Mouse (Mus musculus): ENCODE results near the gene Bag6.

Bag6 gene

DNA sequence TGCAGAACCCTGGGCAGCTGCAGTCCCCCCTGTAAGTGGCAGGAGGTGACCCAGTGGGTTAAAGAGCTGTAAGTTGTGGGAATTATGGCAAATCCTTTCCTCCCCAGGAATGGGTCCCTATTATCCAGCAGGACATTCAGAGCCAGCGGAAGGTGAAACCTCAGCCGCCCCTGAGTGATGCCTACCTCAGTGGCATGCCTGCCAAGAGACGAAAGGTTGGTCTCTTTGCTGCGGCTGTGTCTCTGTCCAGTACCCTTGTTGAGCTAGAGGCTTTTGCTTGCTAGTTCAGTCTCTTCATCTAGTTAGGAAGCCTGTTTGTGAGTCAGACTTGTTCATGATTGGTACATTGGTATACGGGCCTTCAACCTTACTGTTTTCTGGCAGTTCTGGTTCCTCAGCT, 11.2 kb downstream of the Bag6 start:
- DNase-seq (ENCODE audit: low spot score in 2 of 2), result no peak

GRCm38 (mm10) chr17:35147348-35147747, 12.4 kb downstream of the Bag6 start:
- no peak for DNase-seq (ENCODE audit: low spot score in 2 of 2)

GRCm38 (mm10) chr17:35147922-35148639, 13.1 kb downstream of the Bag6 start:
- no peak for DNase-seq (ENCODE audit: low spot score in 2 of 2)

DNA sequence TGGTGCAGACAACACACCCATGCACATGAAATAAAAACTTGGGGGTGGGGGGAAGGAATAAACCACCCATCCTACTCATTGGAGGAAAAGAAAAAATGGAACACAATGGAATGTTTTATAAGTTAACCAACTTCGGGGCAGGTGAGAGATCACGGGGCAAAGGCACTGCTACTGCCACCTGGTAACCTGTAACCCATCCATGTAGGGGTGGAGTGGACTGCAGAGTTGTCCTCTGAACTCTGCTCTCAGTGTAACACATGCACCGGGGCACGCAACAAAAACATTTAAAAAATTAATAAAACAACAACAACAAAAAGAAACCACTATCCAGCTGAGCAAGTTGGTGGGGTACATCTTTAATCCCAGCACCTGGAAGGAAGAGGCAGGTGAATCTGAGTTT, 17.1 kb downstream of the Bag6 start:
- DNase-seq (ENCODE audit: low spot score in 2 of 2), result no peak

- DNase-seq (ENCODE audit: low spot score in 2 of 2), result no peak
Observed at GRCm38 (mm10) chr17:35153077-35153476, 18.1 kb downstream of the Bag6 start.

DNA sequence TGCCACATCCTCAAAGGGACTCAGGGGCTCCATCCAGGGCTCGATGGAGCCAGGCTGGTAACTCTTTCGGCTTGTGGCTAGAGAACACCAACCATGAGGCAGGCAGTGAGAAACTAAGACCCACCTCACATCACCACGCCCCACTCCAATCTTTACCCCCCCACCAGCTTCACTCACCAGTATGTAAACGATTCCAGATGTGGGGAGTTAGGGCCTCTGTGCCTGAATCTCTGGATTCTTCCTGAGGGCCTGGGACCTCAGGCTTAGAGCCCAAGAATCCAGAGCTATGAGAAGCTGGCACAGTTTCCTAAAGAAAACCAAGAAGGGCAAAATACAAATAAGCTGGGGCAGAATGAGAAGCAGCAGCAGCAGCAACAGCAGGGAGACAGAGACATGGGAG, 19.0 kb downstream of the Bag6 start:
- DNase-seq (ENCODE audit: low spot score in 2 of 2), result no peak

DNA sequence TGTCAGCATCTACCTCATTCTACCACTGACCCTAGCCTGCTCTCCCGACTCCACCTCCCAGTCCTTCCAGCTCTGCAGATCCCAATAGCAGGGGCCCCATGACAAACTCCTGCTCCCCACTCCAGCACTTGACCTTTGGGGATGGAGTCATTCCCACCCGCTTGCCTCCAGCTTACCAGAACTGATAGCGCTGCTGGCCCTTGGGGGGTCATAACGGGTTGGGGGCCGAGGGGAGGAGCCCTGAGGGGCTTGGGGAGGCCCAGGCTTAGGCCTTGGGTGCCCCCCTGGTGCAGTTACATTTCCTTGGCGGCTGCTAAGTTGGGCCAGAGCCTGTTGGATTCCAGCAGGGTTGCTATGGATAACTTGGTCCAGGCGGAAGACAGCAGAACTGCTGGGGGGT, 19.6 kb downstream of the Bag6 start:
- no peak for DNase-seq (ENCODE audit: low spot score in 2 of 2)

DNA sequence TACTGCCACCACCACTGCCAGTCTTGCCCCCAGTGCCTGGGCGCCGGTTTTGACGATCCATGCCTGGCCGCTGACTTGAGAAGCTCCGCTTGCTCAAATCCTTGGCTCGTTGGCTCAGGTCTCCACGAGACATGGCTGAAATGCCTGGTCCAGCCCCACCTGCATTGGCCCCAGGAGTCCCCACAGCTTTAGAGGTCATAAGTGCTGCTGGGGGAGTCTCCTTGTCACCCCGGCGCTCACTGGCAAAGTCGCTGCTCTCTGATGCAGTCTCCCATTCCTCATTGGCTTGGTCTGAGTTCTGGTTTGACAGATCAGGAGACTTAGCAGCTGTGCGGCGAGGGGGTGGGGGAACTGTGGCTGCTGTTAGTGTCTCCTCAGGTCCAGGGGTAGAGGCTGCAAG, 20.5 kb downstream of the Bag6 start:
- DNase-seq (ENCODE audit: low spot score in 2 of 2), result no peak

- DNase-seq (ENCODE audit: low spot score in 2 of 2), result no peak
Observed at GRCm38 (mm10) chr17:35156461-35157200, 21.7 kb downstream of the Bag6 start.

GRCm38 (mm10) chr17:35157254-35157653, 22.3 kb downstream of the Bag6 start:
- DNase-seq (ENCODE audit: low spot score in 2 of 2), result no peak

DNA sequence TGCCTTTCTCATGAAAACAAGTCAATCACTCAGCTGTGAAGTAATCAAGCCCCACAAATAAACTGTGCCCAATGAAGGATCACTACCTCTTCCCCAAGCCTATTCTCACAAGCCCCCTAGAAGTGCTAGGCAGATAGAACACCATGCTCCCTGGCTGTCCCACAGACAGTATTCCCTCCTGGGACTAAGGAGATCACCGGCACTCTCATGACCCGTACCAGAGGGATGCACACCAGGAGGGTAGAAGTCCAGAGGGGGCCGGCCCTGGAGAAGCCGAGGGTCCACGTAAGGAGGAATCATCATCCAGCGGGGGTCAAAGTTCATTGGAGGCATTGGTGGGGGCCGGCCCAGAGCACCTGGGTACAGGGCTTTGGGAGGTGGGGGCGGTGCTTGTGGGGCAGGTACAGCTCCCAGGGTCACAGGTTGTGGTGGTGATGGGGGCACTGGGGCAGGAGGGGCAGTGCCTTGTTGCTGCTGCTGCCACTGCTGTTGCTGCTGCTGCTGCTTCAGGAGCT, 22.7 kb downstream of the Bag6 start:
- DNase-seq (ENCODE audit: low spot score in 2 of 2), result no peak

DNA sequence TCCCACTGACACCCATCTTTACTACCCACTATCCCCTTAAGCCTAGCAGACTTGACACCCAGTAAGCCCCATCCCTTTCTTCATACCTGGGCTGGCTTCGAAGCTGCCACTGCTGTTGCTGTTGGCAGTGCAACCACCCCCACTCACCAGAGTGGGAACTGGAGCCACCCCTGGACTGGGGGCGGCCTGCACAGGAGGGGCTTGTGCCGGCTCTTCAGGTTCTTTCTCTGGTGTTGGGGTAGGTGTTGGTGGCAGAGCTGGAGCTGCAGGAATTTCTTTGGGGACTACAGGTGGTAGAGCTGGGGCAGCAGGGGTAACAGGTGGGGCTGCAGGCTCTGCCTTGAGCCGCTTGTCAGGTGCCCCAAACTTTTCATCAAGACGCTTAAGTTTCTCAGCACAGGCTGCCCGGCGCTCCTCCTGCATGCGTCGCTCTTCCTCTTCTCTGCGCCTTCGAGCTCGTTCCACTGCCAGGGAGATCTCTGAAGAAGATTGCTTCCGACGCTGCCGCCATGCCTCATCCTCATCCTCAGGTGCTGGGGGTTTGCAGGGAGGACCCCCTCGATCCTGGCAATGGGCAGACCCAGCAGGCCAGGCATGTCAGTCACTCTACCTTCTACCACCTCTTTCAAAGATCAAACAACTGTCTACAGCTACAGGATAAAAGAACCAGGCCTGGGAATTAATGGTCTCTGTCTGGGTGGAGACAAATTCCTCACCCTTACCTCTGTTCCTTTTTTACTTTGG, 24.0 kb downstream of the Bag6 start:
- DNase-seq (ENCODE audit: low spot score in 2 of 2), result no peak

DNA sequence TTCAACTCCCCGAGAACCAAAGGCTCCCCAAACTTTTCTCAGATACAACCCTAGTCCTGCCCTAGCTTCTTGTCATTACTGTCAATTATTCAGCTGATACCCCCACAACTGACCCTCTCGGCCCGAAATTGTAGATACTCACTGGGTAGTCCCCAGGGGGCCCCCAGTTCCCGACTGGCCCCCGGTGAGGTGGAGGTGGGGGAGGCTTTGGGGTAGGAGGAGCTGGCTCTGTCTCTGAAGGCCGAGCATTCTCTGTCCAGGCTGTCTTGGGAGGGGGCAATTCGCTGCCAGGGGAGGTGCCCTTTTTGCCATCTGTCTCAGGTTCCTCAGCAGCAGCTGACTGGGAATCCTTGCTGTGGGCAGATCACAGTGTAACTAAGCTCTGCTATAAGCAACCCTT, 24.7 kb downstream of the Bag6 start:
- DNase-seq (ENCODE audit: low spot score in 2 of 2), result no peak

DNA sequence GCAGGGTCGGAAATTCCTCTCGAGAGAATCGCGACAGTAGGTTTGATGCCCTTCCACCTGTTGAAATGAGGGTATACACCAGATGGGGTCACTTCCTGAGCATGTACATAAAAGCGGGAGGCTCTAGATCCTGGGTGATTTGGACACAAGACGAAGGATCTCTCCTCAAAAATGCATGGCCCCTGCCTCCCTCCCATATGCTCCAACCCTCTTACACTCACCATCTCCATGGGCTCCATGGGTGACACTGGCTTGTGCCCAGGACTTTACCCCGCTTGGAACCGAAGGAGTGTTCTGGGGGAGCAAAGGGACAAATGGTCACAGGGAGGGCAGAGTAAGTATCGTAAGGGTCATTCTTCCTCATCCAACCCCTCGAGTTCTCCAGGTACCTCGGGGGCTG, 26.4 kb downstream of the Bag6 start:
- DNase-seq (ENCODE audit: low spot score in 2 of 2), result no peak

DNA sequence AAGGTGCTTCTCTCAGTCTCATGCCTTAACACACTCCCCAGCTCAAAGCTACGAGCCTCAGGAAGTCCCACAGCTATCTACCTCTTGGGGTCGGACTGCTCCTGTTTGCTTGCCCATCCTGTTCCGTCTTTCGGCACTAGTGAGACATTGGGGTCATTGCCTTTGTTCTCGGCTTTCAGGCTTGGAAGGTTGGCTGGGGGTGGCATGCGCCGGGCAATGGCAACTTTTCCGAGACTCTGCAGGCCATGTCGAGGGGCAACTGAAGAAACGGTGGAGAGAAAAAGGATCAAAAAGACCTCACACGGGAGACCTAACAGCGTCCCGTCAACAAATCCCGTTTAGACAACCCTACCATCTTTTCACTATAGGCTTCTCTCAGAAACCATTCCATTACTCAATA, 27.1 kb downstream of the Bag6 start:
- DNase-seq (ENCODE audit: low spot score in 2 of 2), result no peak

DNA sequence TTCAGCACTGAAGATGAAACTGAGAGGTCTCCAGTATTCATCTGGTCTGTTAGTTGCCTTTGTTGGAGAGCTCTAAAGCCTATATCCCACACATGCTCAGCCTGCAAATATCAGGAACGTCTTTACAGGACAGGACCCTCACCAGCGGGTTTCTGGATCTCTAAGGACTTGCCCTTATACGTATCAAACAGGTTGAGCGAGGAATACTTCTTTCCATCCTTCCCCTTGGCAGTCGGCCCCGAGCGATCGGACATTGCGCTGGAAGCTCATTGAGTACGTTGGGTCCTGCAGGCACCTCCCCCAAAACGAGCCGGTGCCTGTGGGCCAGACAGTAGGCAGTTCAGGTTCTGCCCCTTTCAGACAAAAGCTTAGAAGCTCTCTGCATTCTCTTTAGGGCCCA, 27.8 kb downstream of the Bag6 start:
- DNase-seq (ENCODE audit: low spot score in 2 of 2), result no peak

- DNase-seq (ENCODE audit: low spot score in 2 of 2), result no peak
Observed at GRCm38 (mm10) chr17:35163326-35164081, 28.5 kb downstream of the Bag6 start.

GRCm38 (mm10) chr17:35164218-35164567, 29.2 kb downstream of the Bag6 start:
- no peak for DNase-seq (ENCODE audit: low spot score in 2 of 2)

DNA sequence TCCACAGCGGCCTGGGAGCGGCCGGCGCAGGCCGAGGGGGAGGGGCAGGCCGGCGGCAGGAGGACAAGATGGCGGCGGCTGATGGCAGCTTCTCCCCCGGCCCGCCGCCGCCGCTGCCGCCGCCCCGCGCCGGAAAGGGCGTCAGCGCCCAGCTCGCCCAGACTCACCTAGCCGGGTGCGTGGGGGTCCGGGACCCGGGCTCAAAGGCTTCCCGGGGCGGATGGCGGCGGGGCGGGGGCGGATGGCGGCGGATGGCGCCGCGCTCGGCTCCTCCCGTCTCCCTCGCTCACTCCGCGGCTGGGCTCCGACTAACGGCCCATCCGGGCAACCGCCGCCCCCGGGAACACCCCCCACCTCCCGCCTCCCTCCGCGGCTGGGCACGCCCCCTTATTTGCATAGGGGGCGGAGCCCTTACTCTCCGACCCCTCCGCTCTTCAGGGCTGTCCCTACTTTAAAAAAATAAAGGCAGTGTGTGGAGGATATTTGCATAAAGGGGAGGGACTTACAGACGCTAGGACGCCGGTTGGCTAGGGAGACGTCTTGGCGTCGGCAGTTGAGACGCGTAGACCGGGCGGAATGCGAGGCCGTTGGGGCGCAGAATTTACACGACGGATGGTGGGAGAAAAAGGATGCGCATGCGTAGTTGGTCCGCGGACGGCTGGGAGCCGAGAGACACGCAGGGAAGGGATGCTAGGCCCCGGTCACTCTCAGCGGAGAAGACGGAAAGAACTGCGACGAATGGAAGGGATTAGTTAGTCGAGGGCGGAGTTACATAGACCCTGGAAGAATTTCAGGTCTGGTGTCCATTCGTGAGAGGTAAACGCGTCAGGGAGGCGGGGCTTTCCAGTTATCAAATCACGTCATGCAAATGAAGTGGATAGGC, 29.8 kb downstream of the Bag6 start, which contains the start of gene Prrc2a:
Gene Prrc2a, minus strand, starts transcription at position 330 of the 883 bp plus-strand sequence.
- peak; percentile 99 for DNase-seq (ENCODE audit: low spot score in 2 of 2)

DNA sequence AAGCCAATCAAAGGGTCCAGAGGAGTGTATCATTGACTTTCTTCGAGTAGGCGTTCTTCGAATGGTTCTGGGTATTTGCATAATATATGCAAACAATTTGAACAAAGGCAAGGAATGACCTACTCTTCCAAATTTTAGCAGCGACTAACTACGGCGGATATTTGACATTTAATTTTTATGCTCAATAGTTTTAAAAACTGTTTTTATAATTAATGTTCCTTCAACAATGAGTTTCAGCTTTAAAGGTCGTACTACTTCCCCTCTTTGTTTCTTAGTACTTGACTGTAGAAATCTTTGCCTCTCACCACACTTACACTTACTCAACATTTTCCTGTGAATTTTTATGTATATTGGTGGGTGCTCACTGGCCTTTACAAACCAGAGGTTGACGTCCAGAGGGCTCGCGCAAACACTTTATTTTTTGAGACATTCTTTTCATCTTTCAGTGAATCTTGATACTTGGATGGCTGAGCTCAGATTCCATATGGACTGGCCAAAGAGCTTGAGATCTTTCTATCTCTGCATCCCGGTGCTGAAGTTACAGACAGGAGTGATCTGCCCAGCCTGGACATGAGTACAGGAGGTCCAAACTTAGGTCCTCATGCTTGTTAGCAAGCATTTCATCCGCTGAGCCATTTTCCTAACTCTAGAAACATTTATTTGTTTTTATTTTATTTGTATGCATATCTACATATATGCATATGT, 30.6 kb downstream of the Bag6 start:
- no peak for DNase-seq (ENCODE audit: low spot score in 2 of 2)
